Mouse (Mus musculus): ENCODE results near the gene Gm49354. TPM values are rescaled to one million over a fixed set of nuclear protein-coding genes. Genes with fewer than 3 reads are reported as not detected.

Gm49354 gene
- polyA plus RNA-seq, 1 experiment = 17.3 TPM

- no peak for TF ChIP-seq GATA1 (IDR thresholded peaks at IDR 0.05; ENCODE audit: low read length)
Observed at GRCm38 (mm10) chr13:59771257-59771656, 10.8 kb downstream of the Gm49354 start.

GRCm38 (mm10) chr13:59770847-59771246 is 11.2 kb downstream of the Gm49354 start:
- TF ChIP-seq GATA1 (IDR thresholded peaks at IDR 0.05; ENCODE audit: low read length) = no peak

- peak; percentile 38 for TF ChIP-seq GATA1 (IDR thresholded peaks at IDR 0.05; ENCODE audit: low read length)
Observed at GRCm38 (mm10) chr13:59770164-59770562, 11.9 kb downstream of the Gm49354 start.

- TF ChIP-seq GATA1 (IDR thresholded peaks at IDR 0.05; ENCODE audit: low read length) = no peak
Observed at GRCm38 (mm10) chr13:59769296-59770163, 12.5 kb downstream of the Gm49354 start, which contains the start of gene Isca1. Gene Isca1, minus strand, starts transcription at chr13:59769810.

GRCm38 (mm10) chr13:59768531-59768930 is 13.5 kb downstream of the Gm49354 start:
- no peak for TF ChIP-seq GATA1 (IDR thresholded peaks at IDR 0.05; ENCODE audit: low read length)

- TF ChIP-seq GATA1 (IDR thresholded peaks at IDR 0.05; ENCODE audit: low read length) = no peak
Observed at GRCm38 (mm10) chr13:59766786-59767515, 15.1 kb downstream of the Gm49354 start.

GRCm38 (mm10) chr13:59762791-59763190 is 19.3 kb downstream of the Gm49354 start:
- TF ChIP-seq GATA1 (IDR thresholded peaks at IDR 0.05; ENCODE audit: low read length) = no peak

GRCm38 (mm10) chr13:59756906-59757305 is 25.1 kb downstream of the Gm49354 start:
- TF ChIP-seq GATA1 (IDR thresholded peaks at IDR 0.05; ENCODE audit: low read length) = no peak

GRCm38 (mm10) chr13:59750310-59750709 is 31.7 kb downstream of the Gm49354 start:
- no peak for TF ChIP-seq GATA1 (IDR thresholded peaks at IDR 0.05; ENCODE audit: low read length)

GRCm38 (mm10) chr13:59746711-59747110 is 35.3 kb downstream of the Gm49354 start, which contains the start of gene 1700014D04Rik:
Gene 1700014D04Rik, minus strand, starts transcription at chr13:59746752.
- no peak for TF ChIP-seq GATA1 (IDR thresholded peaks at IDR 0.05; ENCODE audit: low read length)

- TF ChIP-seq GATA1 (IDR thresholded peaks at IDR 0.05; ENCODE audit: low read length) = no peak
Observed at GRCm38 (mm10) chr13:59746164-59746563, 35.9 kb downstream of the Gm49354 start.

- TF ChIP-seq GATA1 (IDR thresholded peaks at IDR 0.05; ENCODE audit: low read length) = no peak
Observed at GRCm38 (mm10) chr13:59745462-59745861, 36.6 kb downstream of the Gm49354 start.

GRCm38 (mm10) chr13:59741697-59742096 is 40.3 kb downstream of the Gm49354 start:
- no peak for TF ChIP-seq GATA1 (IDR thresholded peaks at IDR 0.05; ENCODE audit: low read length)

- TF ChIP-seq GATA1 (IDR thresholded peaks at IDR 0.05; ENCODE audit: low read length) = no peak
Observed at GRCm38 (mm10) chr13:59741096-59741495, 40.9 kb downstream of the Gm49354 start.

- TF ChIP-seq GATA1 (IDR thresholded peaks at IDR 0.05; ENCODE audit: low read length) = no peak
Observed at GRCm38 (mm10) chr13:59739397-59739796, 42.6 kb downstream of the Gm49354 start.

- TF ChIP-seq GATA1 (IDR thresholded peaks at IDR 0.05; ENCODE audit: low read length) = no peak
Observed at GRCm38 (mm10) chr13:59738455-59738854, 43.6 kb downstream of the Gm49354 start.
